Mouse (Mus musculus): ENCODE results near the gene Adamts3.

GRCm38 (mm10) chr5:89635434-89635833 lies 247.7 kb downstream of the Adamts3 start:
- TF ChIP-seq CTCF (IDR thresholded peaks at IDR 0.05; ENCODE audit: low read depth) (no peak), EP300 (IDR thresholded peaks at IDR 0.05; ENCODE audit: low read depth) (no peak)

Data from liver, embryonic 14.5 days (tissue).